Mouse (Mus musculus) limb, embryonic 13.5 days (tissue): ENCODE results near the gene Armc3. TPM values are rescaled to one million over a fixed set of nuclear protein-coding genes. Genes with fewer than 3 reads are reported as not detected.

Experiments
- ATAC-seq: fragments of 200-750 bp; cut with Nextera tagmentation; 2 replicates; pipeline ENCODE4 v1.8.0; 2017; ENCODE audit warnings: low read depth, moderate number of reproducible peaks, moderate TSS enrichment; ENCODE audit not compliant: low FRiP score
- H3K27ac ChIP-seq: fragments of 300-500 bp; sonication (generic); 2 replicates; pipeline ENCODE4 v1.5.1; 2015; ENCODE audit warnings: inconsistent platforms, mild to moderate bottlenecking, moderate library complexity
- H3K27me3 ChIP-seq: fragments of 300-500 bp; sonication (generic); 2 replicates; pipeline ENCODE4 v1.6.1; 2015; ENCODE audit warnings: mild to moderate bottlenecking, inconsistent platforms
- H3K36me3 ChIP-seq: fragments of 300-500 bp; sonication (generic); 2 replicates; pipeline ENCODE4 v1.6.1; 2015; ENCODE audit warnings: inconsistent platforms, mild to moderate bottlenecking, moderate library complexity
- H3K4me1 ChIP-seq: fragments of 300-500 bp; sonication (generic); 2 replicates; pipeline ENCODE4 v1.6.1; 2015; ENCODE audit warnings: inconsistent platforms
- H3K4me2 ChIP-seq: fragments of 300-500 bp; sonication (generic); replicated peaks from 2 replicates; pipeline ENCODE4 v1.6.1; 2015; ENCODE audit warnings: inconsistent platforms, mild to moderate bottlenecking, moderate library complexity
- H3K4me3 ChIP-seq: fragments of 300-500 bp; sonication (generic); 2 replicates; pipeline ENCODE4 v1.5.1; 2015; ENCODE audit warnings: moderate library complexity, mild to moderate bottlenecking, inconsistent platforms
- H3K9ac ChIP-seq: fragments of 300-500 bp; sonication (generic); 2 replicates; pipeline ENCODE4 v1.6.1; 2015; ENCODE audit warnings: mild to moderate bottlenecking, inconsistent platforms
- H3K9me3 ChIP-seq: fragments of 300-500 bp; sonication (generic); 2 replicates; pipeline ENCODE4 v1.6.1; 2016; ENCODE audit warnings: inconsistent platforms
- WGBS: fragments of 180-500 bp; shearing (Covaris S2); methylation state at CpG from one replicate; pipeline ENCODE4 v1.1.7; 2015; 5-methylcytosine and 5-hydroxymethylcytosine counted together
- polyA plus RNA-seq: library from polyadenylated mRNA; unstranded; fragments of >200 nt; fragmentation: Nextera tagmentation; extraction: Ambion mirVana; gene quantifications from 2 replicates; pipeline ENCODE4 v1.2.1, GENCODE M21; 2015

Armc3 gene
- polyA plus RNA-seq, 1 experiment from 2014 or later: 0.13 TPM

- no peak overlapping the region for H3K4me3 ChIP-seq
- WGBS: 79% methylated on average over 4 of the region's 4 CpGs
- no peak overlapping the region for H3K4me2 ChIP-seq
- H3K4me1 ChIP-seq: no peaks in the 10 kb centered on the region
- no peak overlapping the region for H3K27ac ChIP-seq
- no peak for ATAC-seq
- H3K27me3 ChIP-seq: no peaks in the 10 kb centered on the region
- H3K9me3 ChIP-seq: peaks cover 6% of the 10 kb centered on the region; the same call in 1 of the 2 replicates
- H3K9ac ChIP-seq: no peak overlapping the region
- no peaks in the 10 kb centered on the region for H3K36me3 ChIP-seq
These were observed 36.5 kb downstream of the Armc3 start for GRCm38 (mm10) chr2:19235614-19236013.

GRCm38 (mm10) chr2:19238771-19239170 lies 39.7 kb downstream of the Armc3 start:
- Histone ChIP-seq H3K36me3 (no peaks in the 10 kb centered on the region), H3K9ac (no peak overlapping the region), H3K27me3 (no peaks in the 10 kb centered on the region), H3K9me3 (no peaks in the 10 kb centered on the region), H3K4me2 (no peak overlapping the region), H3K27ac (no peak overlapping the region), H3K4me3 (no peak overlapping the region), H3K4me1 (no peaks in the 10 kb centered on the region)
- WGBS: 66% methylated on average over 2 of the region's 2 CpGs
- ATAC-seq: no peak

- Histone ChIP-seq H3K4me2 (no peak overlapping the region), H3K36me3 (no peaks in the 10 kb centered on the region), H3K9me3 (peaks cover 2% of the 10 kb centered on the region), H3K4me1 (no peaks in the 10 kb centered on the region), H3K27me3 (no peaks in the 10 kb centered on the region), H3K9ac (no peak overlapping the region), H3K4me3 (no peak overlapping the region), H3K27ac (no peak overlapping the region)
- ATAC-seq: no peak
- WGBS: 81% methylated on average over 11 of the region's 11 CpGs
These were observed 50.5 kb downstream of the Armc3 start for GRCm38 (mm10) chr2:19249611-19250010.

- H3K27ac ChIP-seq: no peak overlapping the region
- 76% methylated on average over 3 of the region's 3 CpGs for WGBS
- no peak overlapping the region for H3K4me2 ChIP-seq
These were observed 55.9 kb downstream of the Armc3 start for GRCm38 (mm10) chr2:19255037-19255436.

GRCm38 (mm10) chr2:19257255-19257654 lies 58.2 kb downstream of the Armc3 start:
- no peak overlapping the region for H3K9ac ChIP-seq
- no peaks in the 10 kb centered on the region for H3K9me3 ChIP-seq
- H3K4me1 ChIP-seq: no peaks in the 10 kb centered on the region
- no peaks in the 10 kb centered on the region for H3K27me3 ChIP-seq
- no peak overlapping the region for H3K4me2 ChIP-seq
- H3K27ac ChIP-seq: no peak overlapping the region
- no peak for ATAC-seq
- H3K36me3 ChIP-seq: no peaks in the 10 kb centered on the region
- no peak overlapping the region for H3K4me3 ChIP-seq

More at GRCm38 (mm10) chr2:19255037-19255436, 55.9 kb downstream of the Armc3 start:
- Histone ChIP-seq H3K9ac (no peak overlapping the region), H3K36me3 (no peaks in the 10 kb centered on the region), H3K9me3 (no peaks in the 10 kb centered on the region), H3K4me3 (no peak overlapping the region), H3K4me1 (no peaks in the 10 kb centered on the region), H3K27me3 (no peaks in the 10 kb centered on the region)
- no peak for ATAC-seq

- Histone ChIP-seq H3K9me3 (no peaks in the 10 kb centered on the region), H3K27ac (no peak overlapping the region), H3K27me3 (peaks cover 16% of the 10 kb centered on the region), H3K4me3 (no peak overlapping the region), H3K36me3 (no peaks in the 10 kb centered on the region), H3K4me2 (no peak overlapping the region), H3K9ac (no peak overlapping the region), H3K4me1 (no peaks in the 10 kb centered on the region)
- WGBS: 84% methylated on average over 6 of the region's 6 CpGs
- no peak for ATAC-seq
These were observed 61.3 kb downstream of the Armc3 start for GRCm38 (mm10) chr2:19260399-19260798.

GRCm38 (mm10) chr2:19263375-19263774 lies 64.3 kb downstream of the Armc3 start:
- H3K27ac ChIP-seq: no peak overlapping the region

GRCm38 (mm10) chr2:19265834-19266233 lies 66.7 kb downstream of the Armc3 start:
- WGBS: 60% methylated on average over 2 of the region's 2 CpGs
- Histone ChIP-seq H3K4me2 (no peak overlapping the region), H3K27ac (no peak overlapping the region), H3K36me3 (no peaks in the 10 kb centered on the region), H3K4me3 (no peak overlapping the region), H3K9me3 (no peaks in the 10 kb centered on the region), H3K27me3 (peaks cover 49% of the 10 kb centered on the region), H3K9ac (no peak overlapping the region), H3K4me1 (no peaks in the 10 kb centered on the region)
- ATAC-seq: no peak

More at GRCm38 (mm10) chr2:19263375-19263774, 64.3 kb downstream of the Armc3 start:
- Histone ChIP-seq H3K4me2 (no peak overlapping the region), H3K36me3 (no peaks in the 10 kb centered on the region), H3K27me3 (peaks cover 26% of the 10 kb centered on the region), H3K9me3 (no peaks in the 10 kb centered on the region), H3K9ac (no peak overlapping the region), H3K4me1 (no peaks in the 10 kb centered on the region), H3K4me3 (no peak overlapping the region)
- no peak for ATAC-seq
- WGBS: 58% methylated on average over 5 of the region's 5 CpGs

GRCm38 (mm10) chr2:19267396-19267795 lies 68.3 kb downstream of the Armc3 start:
- H3K27me3 ChIP-seq: peaks cover 59% of the 10 kb centered on the region
- WGBS: 59% methylated on average over 2 of the region's 2 CpGs

GRCm38 (mm10) chr2:19269955-19270354 lies 70.9 kb downstream of the Armc3 start:
- no peak for ATAC-seq
- Histone ChIP-seq H3K27ac (no peak overlapping the region), H3K4me1 (no peaks in the 10 kb centered on the region), H3K9me3 (no peaks in the 10 kb centered on the region), H3K4me3 (no peak overlapping the region), H3K27me3 (peaks cover 56% of the 10 kb centered on the region), H3K4me2 (no peak overlapping the region), H3K9ac (no peak overlapping the region), H3K36me3 (no peaks in the 10 kb centered on the region)
- 57% methylated on average over 5 of the region's 5 CpGs for WGBS

More at GRCm38 (mm10) chr2:19267396-19267795, 68.3 kb downstream of the Armc3 start:
- H3K4me1 ChIP-seq: no peaks in the 10 kb centered on the region
- H3K4me2 ChIP-seq: no peak overlapping the region
- no peak overlapping the region for H3K9ac ChIP-seq
- no peaks in the 10 kb centered on the region for H3K36me3 ChIP-seq
- no peaks in the 10 kb centered on the region for H3K9me3 ChIP-seq
- H3K27ac ChIP-seq: no peak overlapping the region
- H3K4me3 ChIP-seq: no peak overlapping the region
- no peak for ATAC-seq

- 36% methylated on average over 9 of the region's 9 CpGs for WGBS
- Histone ChIP-seq H3K36me3 (no peaks in the 10 kb centered on the region), H3K27me3 (peaks cover 50% of the 10 kb centered on the region), H3K4me3 (no peak overlapping the region), H3K9ac (no peak overlapping the region), H3K4me1 (no peaks in the 10 kb centered on the region), H3K9me3 (no peaks in the 10 kb centered on the region), H3K27ac (no peak overlapping the region), H3K4me2 (no peak overlapping the region)
- no peak for ATAC-seq
These were observed 71.6 kb downstream of the Armc3 start for GRCm38 (mm10) chr2:19270709-19271120.

- H3K27ac ChIP-seq: no peak overlapping the region
- 66% methylated on average over 2 of the region's 2 CpGs for WGBS
- no peaks in the 10 kb centered on the region for H3K36me3 ChIP-seq
- no peak overlapping the region for H3K4me3 ChIP-seq
- peaks cover 41% of the 10 kb centered on the region for H3K27me3 ChIP-seq
- no peak overlapping the region for H3K4me2 ChIP-seq
- no peaks in the 10 kb centered on the region; the same call in 1 of the 2 replicates for H3K4me1 ChIP-seq
- H3K9ac ChIP-seq: no peak overlapping the region
- ATAC-seq: no peak
- H3K9me3 ChIP-seq: no peaks in the 10 kb centered on the region
These were observed 75.5 kb downstream of the Armc3 start for GRCm38 (mm10) chr2:19274583-19274982.
